Mouse (Mus musculus): ENCODE measurements at regions not wholly inside any gene's neighbourhood (a gene's known extent, or its start where the extent isn't known, plus 50 kb on each side); places are given as distances from the start of the nearest gene placed in this dataset.

DNA sequence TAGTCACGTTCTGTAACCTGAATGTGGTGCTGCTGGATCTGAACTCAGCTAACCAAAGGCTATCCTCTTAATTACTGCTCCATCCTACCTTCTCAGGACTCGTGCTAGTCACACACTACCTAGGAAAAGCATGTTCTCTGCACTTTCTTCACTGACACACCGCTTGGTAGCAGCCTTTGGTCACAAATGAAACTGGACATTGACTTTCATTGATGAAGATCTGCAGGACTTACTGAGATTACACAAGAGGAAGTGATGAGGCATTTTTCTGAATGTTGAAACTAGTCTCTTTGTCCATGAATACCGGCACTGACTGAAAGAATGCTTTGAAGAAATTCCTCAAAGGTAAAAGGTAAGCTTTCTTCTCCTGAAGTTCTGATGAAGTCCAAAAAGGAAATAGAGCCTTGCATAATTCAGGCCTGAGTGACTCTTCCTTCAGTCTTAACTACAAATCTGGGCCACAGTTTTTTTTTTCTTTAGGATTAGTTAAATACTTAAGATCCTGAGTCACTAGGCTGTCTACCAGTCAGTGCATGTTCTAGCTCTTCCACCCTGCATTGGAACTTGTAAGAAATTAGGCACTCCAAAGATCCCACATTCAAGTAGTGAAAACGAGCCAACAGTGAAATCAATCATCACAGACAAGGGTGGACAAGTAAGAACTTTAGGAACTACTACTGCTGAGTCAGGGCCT, 531.0 kb upstream of the A1bg start:
- Histone ChIP-seq H3K4me1 (ENCODE audit: control insufficient read depth, insufficient read depth) (no peaks in the 10 kb centered on the region), H3K9me3 (replicated peaks; ENCODE audit: control insufficient read depth, low read length) (no peaks in the 10 kb centered on the region), H3K36me3 (replicated peaks; ENCODE audit: control insufficient read depth, insufficient read depth, low read length) (no peaks in the 10 kb centered on the region), H3K4me2 (ENCODE audit: low read depth, low read length) (no peak overlapping the region), H3K27ac (ENCODE audit: low read depth) (no peak overlapping the region), H3K9ac (replicated peaks; ENCODE audit: low read depth, low read length) (no peak overlapping the region), H3K27me3 (ENCODE audit: control insufficient read depth, insufficient read depth, low read length) (no peaks in the 10 kb centered on the region), H3K4me3 (ENCODE audit: low read depth, low read length) (no peak overlapping the region)
- ATAC-seq (ENCODE audit: insufficient read depth, low read depth): no peak
- DNase-seq (ENCODE audit: low spot score): no peak
- 71% methylated on average over 5 of the region's 5 CpGs for WGBS
- TF ChIP-seq EP300 (IDR thresholded peaks at IDR 0.05; ENCODE audit: low read depth) (no peak), CTCF (IDR thresholded peaks at IDR 0.05; ENCODE audit: low read depth) (no peak)

DNA sequence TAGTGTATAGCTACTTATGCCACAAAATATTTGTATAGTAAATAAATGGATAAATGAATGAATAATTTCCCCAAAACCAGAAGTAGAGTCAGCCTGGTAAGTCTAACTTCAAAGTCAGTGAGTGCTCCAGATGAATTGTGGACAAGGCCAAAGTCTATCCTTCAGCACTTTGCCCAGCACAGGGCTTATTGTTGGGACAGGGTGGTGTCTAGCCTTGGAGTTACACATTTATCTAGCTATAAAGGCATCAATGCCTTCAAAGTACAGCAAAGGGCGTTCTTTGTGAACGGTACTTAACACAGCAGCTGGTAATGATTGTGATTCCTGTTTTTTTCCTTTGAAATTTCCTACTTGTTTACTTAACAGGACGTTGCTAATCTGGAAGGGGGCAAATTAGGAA, 527.4 kb upstream of the A1bg start:
- H3K4me2 ChIP-seq (ENCODE audit: low read depth, low read length): no peak overlapping the region
- H3K9me3 ChIP-seq (replicated peaks; ENCODE audit: control insufficient read depth, low read length): no peaks in the 10 kb centered on the region
- WGBS: 41% methylated on average over 3 of the region's 3 CpGs
- no peak overlapping the region for H3K9ac ChIP-seq (replicated peaks; ENCODE audit: low read depth, low read length)
- no peak overlapping the region for H3K27ac ChIP-seq (ENCODE audit: low read depth)
- H3K36me3 ChIP-seq (replicated peaks; ENCODE audit: control insufficient read depth, insufficient read depth, low read length): no peaks in the 10 kb centered on the region
- TF ChIP-seq CTCF (IDR thresholded peaks at IDR 0.05; ENCODE audit: low read depth) (no peak), EP300 (IDR thresholded peaks at IDR 0.05; ENCODE audit: low read depth) (no peak)
- DNase-seq (ENCODE audit: low spot score) (no peak), ATAC-seq (ENCODE audit: insufficient read depth, low read depth) (no peak)
- H3K27me3 ChIP-seq (ENCODE audit: control insufficient read depth, insufficient read depth, low read length): no peaks in the 10 kb centered on the region
- H3K4me1 ChIP-seq (ENCODE audit: control insufficient read depth, insufficient read depth): no peaks in the 10 kb centered on the region
- no peak overlapping the region for H3K4me3 ChIP-seq (ENCODE audit: low read depth, low read length)

DNA sequence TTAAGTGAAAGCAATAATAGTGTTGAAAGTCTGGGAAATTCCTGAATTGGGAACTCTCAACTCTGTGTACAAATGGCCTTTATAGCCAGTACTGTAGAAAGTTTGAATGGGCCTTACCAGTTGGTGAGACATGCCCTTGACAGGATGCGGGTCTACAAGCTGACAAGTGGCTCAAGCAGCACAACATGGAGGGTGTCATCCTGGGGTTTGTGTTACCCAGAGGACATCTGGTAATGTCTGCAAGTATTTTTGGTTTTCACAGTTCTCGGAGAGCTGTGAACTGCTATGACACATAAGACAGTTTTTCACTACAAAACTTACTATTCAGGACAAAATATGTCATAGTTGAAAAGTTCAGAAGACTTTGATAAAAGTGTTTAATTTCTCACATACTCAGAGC, 525.7 kb upstream of the A1bg start:
- Histone ChIP-seq H3K4me1 (ENCODE audit: control insufficient read depth, insufficient read depth) (no peaks in the 10 kb centered on the region), H3K9ac (replicated peaks; ENCODE audit: low read depth, low read length) (no peak overlapping the region), H3K27me3 (ENCODE audit: control insufficient read depth, insufficient read depth, low read length) (no peaks in the 10 kb centered on the region), H3K9me3 (replicated peaks; ENCODE audit: control insufficient read depth, low read length) (no peaks in the 10 kb centered on the region), H3K4me3 (ENCODE audit: low read depth, low read length) (no peak overlapping the region), H3K27ac (ENCODE audit: low read depth) (no peak overlapping the region), H3K4me2 (ENCODE audit: low read depth, low read length) (no peak overlapping the region), H3K36me3 (replicated peaks; ENCODE audit: control insufficient read depth, insufficient read depth, low read length) (no peaks in the 10 kb centered on the region)
- 73% methylated on average over 2 of the region's 2 CpGs for WGBS
- DNase-seq (ENCODE audit: low spot score): no peak
- TF ChIP-seq EP300 (IDR thresholded peaks at IDR 0.05; ENCODE audit: low read depth) (no peak), CTCF (IDR thresholded peaks at IDR 0.05; ENCODE audit: low read depth) (no peak)
- ATAC-seq (ENCODE audit: insufficient read depth, low read depth): no peak

DNA sequence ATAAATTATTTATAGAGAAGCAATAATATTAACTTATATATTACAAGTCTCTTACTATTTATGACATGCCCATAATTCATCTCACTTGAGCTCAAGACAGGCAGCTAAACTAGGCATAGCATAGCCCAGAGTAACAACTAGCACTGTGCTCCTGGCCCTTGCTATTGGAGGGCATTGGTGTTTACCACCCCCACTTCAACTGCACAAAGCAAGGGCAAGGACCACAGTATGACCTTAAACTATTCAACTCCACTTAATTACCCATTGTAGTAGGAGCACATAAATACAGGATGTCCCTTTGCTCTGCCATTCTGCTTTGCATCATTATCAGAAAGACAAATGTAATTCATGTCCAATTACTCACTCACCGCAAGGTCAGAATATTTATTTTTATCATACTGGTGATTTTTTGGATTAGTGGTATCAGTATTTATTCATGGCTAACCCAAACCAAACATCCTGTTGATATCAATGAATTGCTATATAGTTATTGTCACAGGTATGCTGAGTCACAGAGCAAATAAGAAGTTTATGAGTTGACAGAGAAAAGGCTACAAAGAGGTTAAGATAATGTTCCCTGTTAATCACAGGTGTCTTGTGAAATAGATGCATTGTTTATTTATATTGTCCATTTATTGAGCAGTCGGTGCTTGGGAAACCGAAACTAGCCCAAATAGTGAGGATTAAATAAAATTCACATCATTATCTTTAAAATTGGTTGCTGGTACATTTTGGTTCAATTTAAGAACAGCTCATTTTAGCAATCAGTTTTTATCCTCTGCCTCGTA, 523.4 kb upstream of the A1bg start:
- no peaks in the 10 kb centered on the region for H3K27me3 ChIP-seq (ENCODE audit: control insufficient read depth, insufficient read depth, low read length)
- TF ChIP-seq EP300 (IDR thresholded peaks at IDR 0.05; ENCODE audit: low read depth): no peak
- TF ChIP-seq CTCF (IDR thresholded peaks at IDR 0.05; ENCODE audit: low read depth): no peak
- no peak overlapping the region for H3K4me3 ChIP-seq (ENCODE audit: low read depth, low read length)
- no peak overlapping the region for H3K9ac ChIP-seq (replicated peaks; ENCODE audit: low read depth, low read length)
- H3K27ac ChIP-seq (ENCODE audit: low read depth): no peak overlapping the region
- no peak for DNase-seq (ENCODE audit: low spot score)
- ATAC-seq (ENCODE audit: insufficient read depth, low read depth): no peak
- H3K4me2 ChIP-seq (ENCODE audit: low read depth, low read length): no peak overlapping the region
- H3K36me3 ChIP-seq (replicated peaks; ENCODE audit: control insufficient read depth, insufficient read depth, low read length): no peaks in the 10 kb centered on the region
- no peaks in the 10 kb centered on the region for H3K4me1 ChIP-seq (ENCODE audit: control insufficient read depth, insufficient read depth)
- 74% methylated on average over 4 of the region's 4 CpGs for WGBS
- H3K9me3 ChIP-seq (replicated peaks; ENCODE audit: control insufficient read depth, low read length): no peaks in the 10 kb centered on the region

DNA sequence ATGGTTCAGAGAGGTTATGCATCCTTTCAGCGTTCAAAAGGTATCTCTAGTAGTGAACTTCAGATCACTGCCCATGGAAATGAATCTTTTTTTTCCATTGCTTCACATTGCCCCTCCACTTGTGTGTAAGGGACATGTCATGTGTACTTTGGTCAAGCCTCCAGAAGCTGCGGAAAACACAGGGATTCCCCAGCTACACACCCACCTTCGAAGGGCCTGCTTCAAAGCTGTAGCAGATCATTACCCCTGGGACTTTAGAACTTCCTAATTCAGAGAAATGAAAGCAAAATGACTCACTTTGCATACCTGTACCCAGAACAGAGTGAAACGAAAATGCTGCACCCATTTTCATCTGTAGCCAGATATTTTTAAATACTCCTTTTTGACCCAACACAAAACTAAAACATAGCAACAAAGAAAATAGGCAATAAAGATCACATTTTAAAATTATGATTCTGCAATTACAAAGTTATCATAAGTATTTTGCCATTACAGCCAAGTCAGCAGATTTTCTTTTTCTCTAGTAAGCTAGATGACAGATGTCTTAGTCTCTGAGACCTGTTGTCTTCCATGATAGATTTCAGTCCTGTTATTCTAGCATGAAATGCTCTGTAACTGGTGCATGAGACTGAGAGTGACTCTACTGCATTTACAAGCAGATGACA, 519.1 kb upstream of the A1bg start:
- Histone ChIP-seq H3K27me3 (ENCODE audit: control insufficient read depth, insufficient read depth, low read length) (no peaks in the 10 kb centered on the region), H3K4me2 (ENCODE audit: low read depth, low read length) (no peak overlapping the region), H3K4me1 (ENCODE audit: control insufficient read depth, insufficient read depth) (no peaks in the 10 kb centered on the region), H3K36me3 (replicated peaks; ENCODE audit: control insufficient read depth, insufficient read depth, low read length) (no peaks in the 10 kb centered on the region), H3K4me3 (ENCODE audit: low read depth, low read length) (no peak overlapping the region), H3K9ac (replicated peaks; ENCODE audit: low read depth, low read length) (no peak overlapping the region), H3K27ac (ENCODE audit: low read depth) (no peak overlapping the region), H3K9me3 (replicated peaks; ENCODE audit: control insufficient read depth, low read length) (no peaks in the 10 kb centered on the region)
- 65% methylated on average over 4 of the region's 4 CpGs for WGBS
- DNase-seq (ENCODE audit: low spot score) (no peak), ATAC-seq (ENCODE audit: insufficient read depth, low read depth) (no peak)
- no peak for TF ChIP-seq EP300 (IDR thresholded peaks at IDR 0.05; ENCODE audit: low read depth)
- no peak for TF ChIP-seq CTCF (IDR thresholded peaks at IDR 0.05; ENCODE audit: low read depth)

All from heart, postnatal 0 days (tissue).